Mouse (Mus musculus): ENCODE data around the gene Stk24. TPM values are rescaled to one million over a fixed set of nuclear protein-coding genes. Genes with fewer than 3 reads are reported as not detected.

The Stk24 gene
- polyA plus RNA-seq, 1 experiment from 2014 or later: 21.2 TPM

DNA sequence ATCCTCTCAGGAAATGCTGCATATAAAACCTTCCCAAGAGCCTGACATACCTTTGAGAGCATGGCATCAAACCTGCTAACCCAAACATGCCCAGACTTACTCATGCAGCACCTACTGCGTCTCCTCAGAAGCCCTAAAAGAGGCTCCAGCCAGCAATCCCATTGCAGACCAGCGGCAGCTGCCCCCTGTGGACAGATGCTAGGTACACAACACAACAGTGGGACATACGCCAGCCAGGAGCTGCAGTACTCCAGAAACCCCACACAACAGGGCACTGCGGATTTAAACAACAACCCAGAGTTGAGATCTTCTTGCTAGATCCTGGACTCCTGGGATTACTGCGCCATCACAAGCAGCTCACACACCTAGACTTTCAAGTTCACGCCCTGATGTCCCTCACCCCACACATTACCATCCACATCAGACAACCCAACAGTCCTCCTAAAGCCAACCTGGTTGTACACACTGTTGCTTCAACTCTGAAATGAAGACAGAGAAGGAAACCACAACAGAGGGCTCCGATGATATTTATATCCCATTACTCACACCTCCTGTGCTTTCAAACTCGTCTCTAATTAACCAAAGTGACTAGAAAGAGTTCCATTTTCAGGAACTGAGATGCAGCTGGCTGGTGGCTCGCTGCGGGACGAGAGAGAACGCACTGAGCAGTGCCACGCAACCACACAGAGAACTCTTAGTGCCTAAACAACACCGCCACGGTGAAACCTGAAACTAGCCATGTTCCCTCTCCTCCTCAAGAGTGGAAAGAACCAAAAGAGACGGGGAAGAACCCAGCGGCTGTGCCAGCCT, 55.1 kb downstream of the Stk24 start:
- ATAC-seq: no peak
- H3K4me2 ChIP-seq (replicated peaks): no peak overlapping the region
- H3K36me3 ChIP-seq: no peaks in the 10 kb centered on the region
- no peak overlapping the region for H3K9ac ChIP-seq (replicated peaks)
- WGBS: 94% methylated on average over 17 of the region's 17 CpGs
- no peaks in the 10 kb centered on the region for H3K27me3 ChIP-seq
- H3K9me3 ChIP-seq: 0 out of 2 replicates have a peak, but pooled peaks cover 2% of the 10 kb centered on the region
- no peak overlapping the region for H3K27ac ChIP-seq
- H3K4me1 ChIP-seq (replicated peaks): 0 out of 2 replicates have a peak, but pooled peaks cover 3% of the 10 kb centered on the region
- no peak overlapping the region for H3K4me3 ChIP-seq (replicated peaks)

DNA sequence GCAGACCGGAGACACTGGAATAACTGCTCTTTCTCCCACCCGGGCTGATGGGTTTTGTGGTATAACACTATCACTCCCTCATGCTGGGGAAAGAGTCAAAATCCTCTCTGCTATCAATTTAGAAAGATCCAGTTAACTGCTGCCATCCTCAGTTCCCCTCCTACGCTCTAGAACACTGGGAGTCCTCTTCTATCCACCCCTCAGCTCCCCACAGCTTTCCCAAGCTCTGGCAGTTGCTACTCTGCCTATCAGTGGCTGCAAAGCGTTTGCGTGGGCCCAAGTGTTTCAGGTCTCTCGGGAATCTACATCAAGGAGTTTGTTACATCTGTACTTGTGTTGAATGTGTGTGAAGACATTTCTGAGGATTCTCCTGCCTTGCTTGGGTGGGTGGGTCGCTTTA, 57.2 kb downstream of the Stk24 start:
- Histone ChIP-seq H3K27me3 (no peaks in the 10 kb centered on the region), H3K9ac (replicated peaks) (no peak overlapping the region), H3K36me3 (no peaks in the 10 kb centered on the region), H3K4me3 (replicated peaks) (no peak overlapping the region), H3K4me2 (replicated peaks) (no peak overlapping the region), H3K9me3 (0 out of 2 replicates have a peak, but pooled peaks cover 2% of the 10 kb centered on the region), H3K27ac (no peak overlapping the region), H3K4me1 (replicated peaks) (0 out of 2 replicates have a peak, but pooled peaks cover 3% of the 10 kb centered on the region)
- 87% methylated on average over 7 of the region's 7 CpGs for WGBS
- ATAC-seq: no peak

DNA sequence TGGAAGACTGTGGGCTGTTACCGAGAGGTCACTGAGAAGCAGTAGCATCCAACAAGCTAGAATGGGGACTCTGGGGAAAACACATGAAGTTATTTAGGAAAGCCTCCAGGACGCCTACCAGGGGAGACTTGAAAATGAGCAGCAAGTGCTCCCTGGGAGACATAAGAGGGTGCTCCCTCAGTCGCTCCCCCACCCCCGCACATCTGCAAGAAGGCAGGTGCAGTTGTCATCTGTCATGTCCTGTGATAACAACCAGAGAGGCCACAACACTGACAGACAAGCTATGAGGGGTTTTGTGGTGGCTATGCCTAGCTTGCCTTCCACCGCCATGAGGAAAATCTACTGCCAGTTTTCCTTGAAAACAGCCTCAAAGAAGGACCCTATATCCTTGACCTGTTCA, 57.7 kb downstream of the Stk24 start:
- H3K9ac ChIP-seq (replicated peaks): no peak overlapping the region
- no peaks in the 10 kb centered on the region for H3K36me3 ChIP-seq
- H3K4me1 ChIP-seq (replicated peaks): peaks cover 6% of the 10 kb centered on the region
- no peaks in the 10 kb centered on the region for H3K27me3 ChIP-seq
- no peak overlapping the region for H3K4me3 ChIP-seq (replicated peaks)
- H3K27ac ChIP-seq: no peak overlapping the region
- no peak for ATAC-seq
- no peak overlapping the region for H3K4me2 ChIP-seq (replicated peaks)
- H3K9me3 ChIP-seq: 0 out of 2 replicates have a peak, but pooled peaks cover 2% of the 10 kb centered on the region
- WGBS: 89% methylated on average over 5 of the region's 5 CpGs

DNA sequence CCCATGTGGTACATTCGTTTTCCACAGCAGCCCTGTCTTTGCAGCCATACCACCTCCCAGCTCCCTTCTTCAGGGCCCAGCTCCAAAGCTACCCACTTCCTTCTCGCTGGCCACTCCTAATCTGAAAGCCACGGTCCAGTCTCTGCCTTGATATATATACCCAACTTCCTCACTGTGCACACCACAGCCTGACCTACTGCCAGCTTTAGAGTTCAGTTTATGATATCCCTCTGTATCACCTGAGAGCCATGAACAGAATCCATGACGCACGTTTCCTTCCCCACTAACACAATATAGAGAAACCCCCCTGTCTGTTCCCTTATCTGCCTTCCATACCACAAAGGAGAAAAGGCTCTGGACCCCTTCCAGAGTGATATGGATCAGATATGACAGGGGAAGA, 61.4 kb downstream of the Stk24 start:
- H3K4me1 ChIP-seq (replicated peaks): peaks cover 28% of the 10 kb centered on the region
- no peak overlapping the region for H3K4me2 ChIP-seq (replicated peaks)
- no peak overlapping the region for H3K4me3 ChIP-seq (replicated peaks)
- H3K36me3 ChIP-seq: no peaks in the 10 kb centered on the region
- no peaks in the 10 kb centered on the region for H3K27me3 ChIP-seq
- WGBS: 83% methylated on average over 5 of the region's 5 CpGs
- H3K9me3 ChIP-seq: 0 out of 2 replicates have a peak, but pooled peaks cover 2% of the 10 kb centered on the region
- H3K27ac ChIP-seq: no peak overlapping the region
- H3K9ac ChIP-seq (replicated peaks): no peak overlapping the region
- ATAC-seq: no peak

DNA sequence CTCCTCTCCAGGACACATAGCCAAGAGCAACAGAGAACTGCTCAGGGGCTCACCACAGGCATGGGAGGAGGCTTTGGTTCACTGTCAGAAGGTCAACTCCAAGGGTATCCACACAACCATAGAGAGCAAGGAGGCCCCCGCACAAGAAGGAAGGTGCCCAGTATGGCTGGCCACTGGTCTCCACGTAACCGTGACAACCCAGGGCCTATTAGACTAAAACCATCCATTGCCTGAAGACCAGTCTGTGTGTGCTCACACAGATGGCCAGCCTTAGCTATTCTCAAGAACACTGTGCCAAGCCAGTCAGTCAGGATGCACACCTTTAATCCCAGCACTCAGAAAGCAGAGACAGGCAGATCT, 62.5 kb downstream of the Stk24 start:
- no peak overlapping the region for H3K4me2 ChIP-seq (replicated peaks)
- no peaks in the 10 kb centered on the region for H3K36me3 ChIP-seq
- no peak overlapping the region for H3K4me3 ChIP-seq (replicated peaks)
- no peak overlapping the region for H3K9ac ChIP-seq (replicated peaks)
- peak; percentile 18; the same call in 1 of the 2 replicates for ATAC-seq
- H3K27me3 ChIP-seq: no peaks in the 10 kb centered on the region
- H3K4me1 ChIP-seq (replicated peaks): peaks cover 28% of the 10 kb centered on the region
- no peak overlapping the region for H3K27ac ChIP-seq
- H3K9me3 ChIP-seq: 0 out of 2 replicates have a peak, but pooled peaks cover 2% of the 10 kb centered on the region
- WGBS: 82% methylated on average over 3 of the region's 3 CpGs

DNA sequence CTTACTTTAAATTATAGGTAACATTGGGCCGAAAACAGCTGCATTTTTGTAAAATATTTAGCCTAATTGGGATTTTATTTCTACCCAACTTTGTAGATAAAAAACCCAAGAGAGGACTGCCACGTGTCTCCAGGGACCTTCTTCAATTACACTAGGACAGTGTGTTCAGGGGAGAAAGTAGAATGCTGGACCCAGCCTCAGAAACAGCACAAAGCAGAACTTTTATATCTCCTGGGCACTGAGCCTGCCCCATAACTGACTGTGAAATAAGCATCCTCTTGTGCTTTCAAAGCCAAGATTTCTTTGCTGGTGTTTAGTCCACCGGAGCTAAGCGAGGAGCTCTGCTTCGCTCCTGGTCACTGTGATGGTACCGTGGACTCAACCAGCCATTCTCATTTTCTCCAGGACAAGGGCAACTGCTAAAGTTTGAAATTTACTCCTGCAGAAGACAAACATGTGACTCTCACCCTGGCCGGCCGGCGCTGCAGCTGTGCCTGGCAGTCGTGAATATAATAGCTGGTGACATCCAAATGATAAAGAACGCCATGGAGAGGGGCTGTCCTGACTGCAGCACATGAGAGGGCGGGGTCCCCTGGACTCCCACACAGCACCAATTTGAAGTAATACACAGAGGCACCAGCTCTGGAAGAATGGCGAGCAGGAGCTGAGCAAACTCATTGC, 63.0 kb downstream of the Stk24 start:
- H3K4me1 ChIP-seq (replicated peaks): peaks cover 28% of the 10 kb centered on the region
- ATAC-seq: peak; percentile 25; the same call in 1 of the 2 replicates
- no peak overlapping the region for H3K4me3 ChIP-seq (replicated peaks)
- 0 out of 2 replicates have a peak, but pooled peaks cover 2% of the 10 kb centered on the region for H3K9me3 ChIP-seq
- 78% methylated on average over 13 of the region's 13 CpGs for WGBS
- no peak overlapping the region for H3K4me2 ChIP-seq (replicated peaks)
- no peaks in the 10 kb centered on the region for H3K27me3 ChIP-seq
- H3K27ac ChIP-seq: no peak overlapping the region
- no peaks in the 10 kb centered on the region for H3K36me3 ChIP-seq
- H3K9ac ChIP-seq (replicated peaks): no peak overlapping the region

DNA sequence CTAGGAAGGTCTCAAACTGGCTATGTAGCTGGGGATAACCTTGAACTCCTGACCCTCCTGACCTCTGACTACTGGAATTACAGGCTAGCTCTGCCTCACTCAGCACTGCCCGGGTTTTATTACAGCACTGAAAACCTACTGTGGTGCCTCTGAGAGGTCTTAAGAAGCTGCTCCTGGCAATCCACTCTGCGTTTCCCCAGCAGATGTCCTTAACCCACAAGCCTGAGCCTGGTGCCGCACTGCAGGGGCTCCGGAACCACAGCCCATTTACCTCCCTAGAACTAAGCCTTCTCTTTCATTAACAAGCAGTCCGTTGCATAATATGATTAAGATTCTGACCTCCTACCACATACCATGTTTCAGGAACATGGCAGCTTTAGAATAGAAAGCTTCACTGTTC, 63.7 kb downstream of the Stk24 start:
- H3K27me3 ChIP-seq: no peaks in the 10 kb centered on the region
- H3K36me3 ChIP-seq: no peaks in the 10 kb centered on the region
- H3K4me2 ChIP-seq (replicated peaks): no peak overlapping the region
- H3K9ac ChIP-seq (replicated peaks): no peak overlapping the region
- H3K4me3 ChIP-seq (replicated peaks): no peak overlapping the region
- ATAC-seq: no peak
- H3K9me3 ChIP-seq: 0 out of 2 replicates have a peak, but pooled peaks cover 2% of the 10 kb centered on the region
- H3K27ac ChIP-seq: no peak overlapping the region
- WGBS: 55% methylated on average over 5 of the region's 5 CpGs
- H3K4me1 ChIP-seq (replicated peaks): peaks cover 28% of the 10 kb centered on the region

DNA sequence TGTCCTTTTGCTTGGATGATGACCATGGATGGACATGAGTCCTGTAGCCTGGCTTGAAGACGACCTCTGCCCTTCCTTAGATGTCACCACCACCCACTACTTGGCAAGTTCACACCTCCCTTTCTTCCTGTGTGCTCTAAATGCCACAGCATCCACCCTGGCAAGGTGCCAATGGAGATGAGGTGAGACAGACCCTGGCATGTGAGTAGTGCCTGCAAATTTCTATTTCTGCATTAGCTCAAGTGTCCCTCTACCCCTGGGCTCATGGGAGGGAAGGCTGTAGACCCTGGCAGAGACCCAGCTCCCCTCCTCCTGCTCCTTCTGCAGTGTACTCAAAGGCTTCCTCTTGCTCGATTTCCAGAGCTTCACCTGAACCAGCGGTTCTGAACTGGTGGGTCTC, 64.9 kb downstream of the Stk24 start:
- WGBS: 76% methylated on average over 3 of the region's 3 CpGs
- Histone ChIP-seq H3K4me3 (replicated peaks) (no peak overlapping the region), H3K9me3 (no peaks in the 10 kb centered on the region), H3K36me3 (no peaks in the 10 kb centered on the region), H3K4me2 (replicated peaks) (no peak overlapping the region), H3K9ac (replicated peaks) (no peak overlapping the region), H3K27ac (no peak overlapping the region), H3K27me3 (no peaks in the 10 kb centered on the region), H3K4me1 (replicated peaks) (peaks cover 28% of the 10 kb centered on the region)
- ATAC-seq: no peak

DNA sequence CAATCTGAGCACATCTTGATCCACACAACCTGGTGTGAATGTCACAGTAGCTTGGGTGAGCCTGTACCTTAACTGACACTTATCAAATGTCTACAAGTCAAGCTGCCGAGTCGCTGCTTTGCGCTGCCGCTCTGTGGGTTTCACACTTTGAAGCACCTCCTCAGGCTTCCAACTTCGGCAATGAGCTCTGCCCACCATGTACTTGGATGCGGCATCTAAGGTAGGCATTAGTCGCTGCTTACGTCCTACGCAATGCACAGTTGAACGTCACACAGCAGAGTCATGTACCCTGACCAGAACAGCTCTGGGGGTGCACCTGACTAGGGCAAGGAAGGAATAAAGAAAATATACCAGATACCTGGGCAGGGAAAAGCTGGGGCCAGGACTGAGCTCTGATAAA, 66.5 kb downstream of the Stk24 start:
- 97% methylated on average over 10 of the region's 10 CpGs for WGBS
- H3K9me3 ChIP-seq: no peaks in the 10 kb centered on the region
- H3K4me1 ChIP-seq (replicated peaks): peaks cover 28% of the 10 kb centered on the region
- H3K4me2 ChIP-seq (replicated peaks): no peak overlapping the region
- no peak overlapping the region for H3K27ac ChIP-seq
- H3K4me3 ChIP-seq (replicated peaks): no peak overlapping the region
- H3K9ac ChIP-seq (replicated peaks): no peak overlapping the region
- no peak for ATAC-seq
- H3K36me3 ChIP-seq: no peaks in the 10 kb centered on the region
- H3K27me3 ChIP-seq: no peaks in the 10 kb centered on the region

DNA sequence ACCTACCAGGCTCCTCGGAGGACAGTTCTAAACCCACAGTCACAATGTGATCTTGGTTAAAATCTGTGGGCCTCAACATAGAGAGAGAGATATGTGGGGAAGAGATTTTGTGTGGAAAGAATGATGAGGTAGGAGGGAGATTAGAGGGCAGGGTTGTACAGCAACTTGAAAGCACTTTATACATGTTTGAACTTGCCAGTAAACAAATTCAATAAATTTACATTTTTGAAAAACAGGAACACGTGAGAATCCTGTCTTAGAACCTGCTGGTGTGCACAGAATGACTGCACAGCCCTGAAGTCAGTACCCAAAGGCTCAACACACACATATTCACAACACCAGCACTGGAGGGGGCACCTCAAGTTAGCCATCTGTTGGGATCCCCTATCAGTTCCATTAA, 68.7 kb downstream of the Stk24 start:
- Histone ChIP-seq H3K27ac (no peak overlapping the region), H3K4me1 (replicated peaks) (peaks cover 14% of the 10 kb centered on the region), H3K9me3 (no peaks in the 10 kb centered on the region), H3K9ac (replicated peaks) (no peak overlapping the region), H3K27me3 (no peaks in the 10 kb centered on the region), H3K4me3 (replicated peaks) (no peak overlapping the region), H3K36me3 (0 out of 2 replicates have a peak, but pooled peaks cover 4% of the 10 kb centered on the region), H3K4me2 (replicated peaks) (no peak overlapping the region)
- no peak for ATAC-seq
- WGBS: 94% methylated on average over 2 of the region's 2 CpGs

DNA sequence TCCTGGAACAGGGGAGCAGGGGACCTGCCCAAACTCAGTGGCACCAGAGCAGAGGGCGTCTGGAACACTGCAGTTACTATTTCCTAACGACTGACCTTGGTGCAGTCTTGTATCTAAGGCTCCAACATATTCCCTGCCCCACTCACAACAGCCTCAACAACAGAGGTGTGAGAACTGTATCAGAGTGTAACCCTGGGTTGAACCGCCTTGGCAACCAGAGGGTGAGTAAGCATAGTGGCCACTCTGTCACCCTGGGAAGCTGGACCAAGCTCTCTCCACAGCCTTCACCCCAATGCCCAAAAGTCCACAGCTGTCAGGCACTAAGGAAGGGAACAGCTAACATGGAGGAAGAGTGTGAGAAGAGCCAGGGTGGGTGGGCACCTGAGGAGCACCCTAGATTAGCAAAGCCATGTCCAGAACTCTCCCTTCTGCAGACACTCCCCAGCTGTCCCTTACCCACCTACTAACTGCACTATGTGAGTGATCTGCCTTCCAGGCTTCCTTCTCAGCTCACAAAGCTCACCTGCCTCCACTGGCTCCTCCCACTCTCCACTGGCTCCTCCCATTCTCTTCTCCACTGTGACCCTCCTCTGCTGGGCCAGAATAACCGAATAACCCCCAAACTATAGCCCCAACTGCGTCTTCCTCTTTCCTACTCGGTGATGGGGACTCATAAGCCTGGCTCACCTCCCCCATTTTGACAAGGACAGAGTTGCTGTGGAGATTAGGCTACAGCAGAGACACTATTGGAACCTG, 69.3 kb downstream of the Stk24 start:
- ATAC-seq: no peak
- WGBS: 88% methylated on average over 6 of the region's 6 CpGs

DNA sequence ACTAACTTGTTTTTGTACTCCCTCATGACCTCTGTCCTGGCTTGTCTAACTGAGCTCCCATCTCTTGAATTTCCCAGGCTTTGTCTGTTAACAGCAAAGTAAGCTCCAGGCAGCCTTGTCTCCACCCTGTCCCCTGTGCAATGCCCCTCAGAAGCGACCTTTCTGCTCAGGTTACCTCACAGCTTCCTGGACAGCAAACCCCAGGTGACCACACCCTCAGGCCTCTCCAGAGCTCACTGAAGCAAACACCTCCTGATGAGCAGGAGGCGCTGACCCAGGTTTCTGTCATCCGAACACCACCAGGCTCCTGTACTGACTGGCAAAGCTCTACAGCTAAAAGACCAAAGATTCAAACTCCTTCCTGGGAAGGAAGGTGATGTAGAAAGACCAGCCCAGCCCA, 69.9 kb downstream of the Stk24 start:
- H3K27me3 ChIP-seq: no peaks in the 10 kb centered on the region
- no peak overlapping the region for H3K9ac ChIP-seq (replicated peaks)
- H3K4me3 ChIP-seq (replicated peaks): no peak overlapping the region
- no peaks in the 10 kb centered on the region for H3K9me3 ChIP-seq
- no peak overlapping the region for H3K27ac ChIP-seq
- H3K4me2 ChIP-seq (replicated peaks): no peak overlapping the region
- 90% methylated on average over 3 of the region's 3 CpGs for WGBS
- 0 out of 2 replicates have a peak, but pooled peaks cover 4% of the 10 kb centered on the region for H3K36me3 ChIP-seq
- peaks cover 7% of the 10 kb centered on the region for H3K4me1 ChIP-seq (replicated peaks)
- no peak for ATAC-seq

More for the DNA sequence above, 69.3 kb downstream of the Stk24 start:
- H3K36me3 ChIP-seq: 0 out of 2 replicates have a peak, but pooled peaks cover 4% of the 10 kb centered on the region
- H3K27me3 ChIP-seq: no peaks in the 10 kb centered on the region
- peaks cover 11% of the 10 kb centered on the region for H3K4me1 ChIP-seq (replicated peaks)
- no peak overlapping the region for H3K4me3 ChIP-seq (replicated peaks)
- no peak overlapping the region for H3K9ac ChIP-seq (replicated peaks)
- no peak overlapping the region for H3K4me2 ChIP-seq (replicated peaks)
- H3K9me3 ChIP-seq: no peaks in the 10 kb centered on the region
- H3K27ac ChIP-seq: no peak overlapping the region
